Mouse (Mus musculus) heart, embryonic 11.5 days (tissue): Measurements from ENCODE around the gene Sntb2. TPM values are rescaled to one million over a fixed set of nuclear protein-coding genes. Genes with fewer than 3 reads are reported as not detected.
"Not testable (repeated sequence)": the region's sequence is repeated elsewhere in the genome, so short reads cannot be mapped to it uniquely, and the experiment has no call there.

Source experiments
- ATAC-seq: fragments of 200-750 bp; cut with Nextera tagmentation; replicated peaks from 2 replicates; pipeline ENCODE4 v1.8.0; 2017; ENCODE audit warnings: moderate library complexity; ENCODE audit not compliant: insufficient number of reproducible peaks, low FRiP score, low TSS enrichment
- H3K27ac ChIP-seq: fragments of 300-500 bp; sonication (generic); 2 replicates; pipeline ENCODE4 v1.5.1; 2014; ENCODE audit warnings: mild to moderate bottlenecking, low read depth, low read length
- H3K27me3 ChIP-seq: fragments of 300-500 bp; sonication (generic); 2 replicates; pipeline ENCODE4 v1.6.1; 2014; ENCODE audit warnings: mild to moderate bottlenecking, low read length, mixed read lengths; ENCODE audit not compliant: control insufficient read depth, insufficient read depth
- H3K36me3 ChIP-seq: fragments of 300-500 bp; sonication (generic); 2 replicates; pipeline ENCODE4 v1.6.1; 2014; ENCODE audit warnings: mild to moderate bottlenecking, low read length, moderate library complexity, mixed read lengths; ENCODE audit not compliant: control insufficient read depth, insufficient read depth
- H3K4me1 ChIP-seq: fragments of 300-500 bp; sonication (generic); 2 replicates; pipeline ENCODE4 v1.6.1; 2014; ENCODE audit warnings: low read length; ENCODE audit not compliant: control insufficient read depth, insufficient read depth
- H3K4me2 ChIP-seq: fragments of 300-500 bp; sonication (generic); 2 replicates; pipeline ENCODE4 v1.6.1; 2014; ENCODE audit warnings: mild to moderate bottlenecking, moderate library complexity
- H3K4me3 ChIP-seq: fragments of 300-500 bp; sonication (generic); 2 replicates; pipeline ENCODE4 v1.5.1; 2014; ENCODE audit warnings: low read depth, low read length
- H3K9ac ChIP-seq: fragments of 300-500 bp; sonication (generic); 2 replicates; pipeline ENCODE4 v1.6.1; 2014; ENCODE audit warnings: mild to moderate bottlenecking, low read depth, low read length, moderate library complexity
- H3K9me3 ChIP-seq: fragments of 300-500 bp; sonication (generic); replicated peaks from 2 replicates; pipeline ENCODE4 v1.6.1; 2016; ENCODE audit warnings: low read length; ENCODE audit not compliant: control insufficient read depth
- WGBS: fragments of 180-500 bp; shearing (Covaris S2); extraction: QIAGEN DNeasy Blood & Tissue Kit; methylation state at CpG from one replicate; pipeline ENCODE4 v1.1.7; 2014; ENCODE audit not compliant: insufficient replicate concordance; 5-methylcytosine and 5-hydroxymethylcytosine counted together
- polyA plus RNA-seq: library from polyadenylated mRNA; unstranded; fragments of >200 nt; fragmentation: Nextera tagmentation; extraction: Ambion mirVana; gene quantifications from 2 replicates; pipeline ENCODE4 v1.2.1, GENCODE M21; 2014

Gene Sntb2
- polyA plus RNA-seq, 1 experiment from 2014 or later = 8.0 TPM

DNA sequence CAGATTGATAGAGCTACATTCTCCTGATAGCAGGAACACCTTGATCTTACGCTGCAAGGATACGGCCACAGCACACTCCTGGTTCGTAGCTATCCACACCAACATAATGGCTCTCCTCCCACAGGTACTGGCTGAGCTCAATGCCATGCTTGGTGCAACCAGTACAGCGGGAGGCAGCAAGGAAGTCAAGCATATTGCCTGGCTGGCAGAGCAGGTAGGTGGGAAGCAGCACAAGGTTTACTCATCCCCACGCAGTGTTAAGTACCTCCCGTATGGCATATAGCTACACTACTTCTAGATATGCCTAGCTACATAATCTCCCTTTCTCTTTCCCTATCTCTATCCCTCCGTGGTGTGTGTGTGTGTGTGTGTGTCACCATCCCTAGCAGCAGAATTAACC lies 55.8 kb downstream of the Sntb2 start:
- Histone ChIP-seq H3K9me3 (no peaks in the 10 kb centered on the region), H3K4me1 (no peaks in the 10 kb centered on the region), H3K27me3 (no peaks in the 10 kb centered on the region), H3K4me3 (no peak overlapping the region), H3K9ac (no peak overlapping the region), H3K4me2 (no peak overlapping the region), H3K36me3 (peaks cover 3% of the 10 kb centered on the region; the same call in 1 of the 2 replicates), H3K27ac (no peak overlapping the region)
- no peak for ATAC-seq
- 85% methylated on average over 7 of the region's 7 CpGs for WGBS

DNA sequence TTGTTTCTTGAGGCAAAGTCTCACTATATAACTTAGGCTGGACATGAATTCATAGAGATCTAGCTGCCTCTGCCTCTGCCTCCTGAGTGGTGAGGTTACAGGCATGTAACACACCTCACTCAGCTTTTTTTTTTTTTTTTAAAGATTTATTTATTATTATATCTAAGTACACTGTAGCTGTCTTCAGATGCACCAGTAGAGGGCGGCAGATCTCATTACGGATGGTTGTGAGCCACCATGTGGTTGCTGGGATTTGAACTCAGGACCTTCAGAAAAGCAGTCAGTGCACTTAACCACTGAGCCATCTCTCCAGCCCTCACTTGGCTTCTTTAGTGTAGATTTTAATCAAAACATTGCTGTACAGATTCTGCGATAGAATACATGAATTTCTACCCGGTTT lies 60.8 kb downstream of the Sntb2 start:
- not testable (repeated sequence) for H3K9me3 ChIP-seq, H3K4me3 ChIP-seq, ATAC-seq, H3K4me2 ChIP-seq, H3K9ac ChIP-seq, H3K36me3 ChIP-seq, H3K27me3 ChIP-seq, H3K27ac ChIP-seq, H3K4me1 ChIP-seq
- WGBS = 78% methylated on average over 4 of the region's 4 CpGs

DNA sequence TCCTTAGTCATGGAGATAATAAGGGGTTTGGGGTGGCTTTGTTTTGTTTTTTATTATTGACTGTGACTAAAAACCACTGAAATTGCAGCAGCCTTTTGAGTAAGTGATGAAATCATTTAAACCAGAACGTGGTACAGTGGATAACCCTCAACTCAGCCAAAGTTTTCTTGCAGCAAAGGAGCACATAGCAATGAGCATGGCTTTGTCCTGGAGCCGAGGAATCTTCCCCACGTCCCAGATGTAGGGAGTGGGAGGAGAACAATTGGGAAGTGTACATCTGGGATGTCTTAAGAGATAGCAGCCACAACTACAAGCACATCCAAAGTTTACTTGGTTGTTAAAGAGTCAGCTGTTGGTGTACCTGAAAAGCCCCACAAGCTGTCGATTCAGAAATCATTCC lies 61.9 kb downstream of the Sntb2 start:
- Histone ChIP-seq H3K9ac (no peak overlapping the region), H3K4me1 (no peaks in the 10 kb centered on the region), H3K4me3 (no peak overlapping the region), H3K4me2 (no peak overlapping the region), H3K27me3 (no peaks in the 10 kb centered on the region), H3K9me3 (no peaks in the 10 kb centered on the region), H3K27ac (no peak overlapping the region), H3K36me3 (no peaks in the 10 kb centered on the region)
- ATAC-seq = no peak
- 73% methylated on average over 4 of the region's 4 CpGs for WGBS

DNA sequence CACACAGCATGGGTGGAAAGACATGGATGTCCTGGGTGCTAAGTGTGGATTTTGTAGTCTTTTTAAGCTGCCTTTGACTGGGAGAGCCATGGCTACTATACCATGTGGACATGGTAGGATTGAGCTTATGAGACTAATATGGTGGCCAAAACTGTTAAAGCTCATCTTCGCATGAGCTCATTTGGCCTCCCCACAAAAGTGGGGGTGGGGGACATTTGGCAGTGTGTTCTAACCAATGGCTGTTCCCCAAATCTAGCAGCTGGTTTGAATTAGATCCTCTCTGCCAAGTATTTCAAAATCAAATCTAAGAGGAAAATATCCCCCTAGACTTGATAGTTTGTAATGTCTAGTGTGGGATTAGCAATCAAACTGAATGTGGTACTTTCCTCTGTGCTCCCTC lies 63.5 kb downstream of the Sntb2 start:
- WGBS = 74% methylated on average over 1 of the region's 1 CpGs
- ATAC-seq = no peak
- H3K27ac ChIP-seq = no peak overlapping the region
- H3K9me3 ChIP-seq = no peaks in the 10 kb centered on the region
- no peak overlapping the region for H3K4me3 ChIP-seq
- H3K36me3 ChIP-seq = no peaks in the 10 kb centered on the region
- no peak overlapping the region for H3K9ac ChIP-seq
- H3K4me1 ChIP-seq = no peaks in the 10 kb centered on the region
- no peak overlapping the region for H3K4me2 ChIP-seq
- H3K27me3 ChIP-seq = no peaks in the 10 kb centered on the region

DNA sequence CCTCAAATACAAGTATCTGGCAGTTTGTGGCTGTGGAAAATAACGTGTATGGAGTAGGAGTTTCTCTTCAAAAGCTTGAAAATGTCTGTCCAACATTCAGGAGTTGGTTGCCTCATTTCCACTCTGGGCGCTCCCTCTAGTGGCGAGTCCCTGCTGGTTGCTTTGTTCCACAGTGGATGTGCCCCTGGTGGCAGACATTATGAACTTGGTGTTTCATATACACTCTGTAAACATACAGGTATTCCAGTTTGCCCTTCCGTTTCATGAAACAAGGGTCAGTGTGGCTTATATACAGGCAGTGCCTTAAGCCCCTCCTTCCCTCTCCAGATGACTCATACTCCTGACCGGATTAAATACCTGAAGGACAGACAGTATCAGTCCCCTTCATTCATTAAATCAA lies 67.0 kb downstream of the Sntb2 start:
- 38% methylated on average over 5 of the region's 5 CpGs for WGBS
- no peaks in the 10 kb centered on the region for H3K27me3 ChIP-seq
- no peaks in the 10 kb centered on the region for H3K36me3 ChIP-seq
- H3K27ac ChIP-seq = no peak overlapping the region
- no peak for ATAC-seq
- no peak overlapping the region for H3K4me2 ChIP-seq
- no peaks in the 10 kb centered on the region for H3K4me1 ChIP-seq
- no peaks in the 10 kb centered on the region for H3K9me3 ChIP-seq
- H3K4me3 ChIP-seq = no peak overlapping the region
- no peak overlapping the region for H3K9ac ChIP-seq

DNA sequence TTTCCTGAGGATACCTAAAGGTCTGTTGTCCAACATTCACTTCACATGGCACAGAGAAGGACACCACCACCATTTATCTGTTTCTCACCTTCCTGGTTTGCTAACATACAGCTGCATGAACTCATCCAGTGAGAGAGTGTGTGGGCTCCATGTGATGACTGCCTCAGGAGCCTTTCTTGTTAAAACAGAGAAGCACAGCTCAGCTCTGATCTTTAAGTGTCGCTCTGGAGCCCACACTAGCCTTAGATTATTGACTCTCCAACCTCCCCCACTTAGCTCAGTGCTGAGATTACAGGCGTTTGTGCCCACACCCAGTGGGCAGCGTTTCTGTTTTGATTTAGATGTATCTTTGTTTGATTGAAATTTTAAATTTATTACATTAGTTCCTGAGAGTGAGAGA lies 72.2 kb downstream of the Sntb2 start:
- no peak overlapping the region for H3K27ac ChIP-seq
- H3K9ac ChIP-seq = no peak overlapping the region
- no peak for ATAC-seq
- no peaks in the 10 kb centered on the region for H3K27me3 ChIP-seq
- H3K4me2 ChIP-seq = no peak overlapping the region
- WGBS = 78% methylated on average over 3 of the region's 3 CpGs
- H3K36me3 ChIP-seq = peaks cover 8% of the 10 kb centered on the region
- H3K4me3 ChIP-seq = no peak overlapping the region
- H3K4me1 ChIP-seq = peaks cover under 1% of the 10 kb centered on the region; the same call in 1 of the 2 replicates
- H3K9me3 ChIP-seq = no peaks in the 10 kb centered on the region

DNA sequence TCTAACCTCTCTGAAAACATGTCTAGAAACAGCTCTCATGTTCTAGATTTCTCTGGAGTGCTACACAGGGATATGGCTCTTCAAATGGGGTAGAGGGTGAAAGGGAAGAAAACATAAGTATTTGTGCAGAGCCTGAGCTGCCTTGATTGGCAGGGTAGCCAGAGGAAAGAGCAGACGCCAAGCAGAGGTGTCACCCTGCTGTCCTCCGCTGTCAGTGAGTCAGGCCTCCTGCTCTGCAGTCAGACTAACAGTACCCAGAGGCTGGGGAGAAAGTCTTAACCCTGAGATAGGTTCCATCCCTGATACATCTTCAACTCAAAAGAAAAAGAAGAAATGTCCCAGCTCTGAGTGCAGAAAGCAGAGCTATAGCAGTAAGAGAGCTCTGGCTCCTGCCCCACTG lies 77.1 kb downstream of the Sntb2 start:
- ATAC-seq = no peak
- Histone ChIP-seq H3K4me3 (no peak overlapping the region), H3K36me3 (peaks cover 8% of the 10 kb centered on the region), H3K4me2 (no peak overlapping the region), H3K27ac (no peak overlapping the region), H3K4me1 (peaks cover 3% of the 10 kb centered on the region; the same call in 1 of the 2 replicates), H3K9me3 (no peaks in the 10 kb centered on the region), H3K9ac (no peak overlapping the region), H3K27me3 (no peaks in the 10 kb centered on the region)
- WGBS = 65% methylated on average over 2 of the region's 2 CpGs

DNA sequence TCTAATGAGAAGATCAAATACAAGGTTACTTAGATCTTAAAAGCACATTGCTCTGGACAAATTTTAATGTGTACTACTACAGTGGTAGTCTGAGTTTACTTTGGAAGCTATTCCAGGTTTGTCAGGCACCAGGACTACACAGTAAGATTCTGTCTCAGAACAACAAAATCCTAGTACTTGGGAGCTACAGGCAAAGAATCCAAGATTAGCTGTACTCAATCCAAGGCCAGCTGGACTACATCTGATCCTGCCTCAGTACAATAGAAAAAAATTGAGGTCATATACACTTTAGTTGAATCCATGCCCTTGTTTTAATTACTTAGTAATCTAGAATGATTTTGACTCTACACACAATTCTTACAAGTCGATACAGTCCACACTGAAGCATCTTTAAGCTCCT lies 79.4 kb downstream of the Sntb2 start:
- Histone ChIP-seq H3K27me3 (no peaks in the 10 kb centered on the region), H3K9me3 (no peaks in the 10 kb centered on the region), H3K4me3 (no peak overlapping the region), H3K4me1 (peaks cover 3% of the 10 kb centered on the region; the same call in 1 of the 2 replicates), H3K36me3 (peaks cover 6% of the 10 kb centered on the region), H3K4me2 (no peak overlapping the region), H3K9ac (no peak overlapping the region), H3K27ac (no peak overlapping the region)
- ATAC-seq = no peak
- 86% methylated on average over 1 of the region's 1 CpGs for WGBS

DNA sequence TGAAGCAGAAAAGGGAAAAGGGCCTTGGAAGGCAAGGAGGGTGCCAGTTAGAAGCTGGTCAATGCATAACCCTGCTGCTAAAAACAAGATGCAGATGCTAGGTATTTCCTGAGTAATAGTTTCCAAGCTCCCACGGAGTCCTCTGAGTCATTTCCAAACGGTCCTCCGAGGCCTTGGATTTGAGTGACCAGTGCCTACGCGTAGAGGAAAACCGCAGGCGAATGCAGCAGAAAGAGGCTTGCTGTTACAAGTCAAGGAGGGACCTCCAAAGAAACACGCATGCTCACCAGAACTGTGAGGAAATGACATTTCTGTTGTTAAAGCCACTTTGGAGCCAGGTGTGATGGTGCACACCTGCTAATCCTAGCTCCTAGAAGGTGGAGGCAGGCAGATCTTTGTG lies 87.9 kb downstream of the Sntb2 start:
- WGBS = 86% methylated on average over 8 of the region's 8 CpGs
- no peaks in the 10 kb centered on the region for H3K9me3 ChIP-seq

More for the DNA sequence above, 87.9 kb downstream of the Sntb2 start:
- Histone ChIP-seq H3K27me3 (no peaks in the 10 kb centered on the region), H3K27ac (no peak overlapping the region), H3K4me1 (no peaks in the 10 kb centered on the region), H3K4me3 (no peak overlapping the region), H3K36me3 (no peaks in the 10 kb centered on the region), H3K9ac (no peak overlapping the region), H3K4me2 (no peak overlapping the region)
- no peak for ATAC-seq
